Mouse (Mus musculus) forelimb bud, embryonic 11.5 days (tissue): Measurements from ENCODE around the gene Phlda3.

Experiments used
- DNase-seq: peaks from one replicate; pipeline ENCODE4 v3.0.0-alpha.2; 2012; ENCODE audit warnings: low read depth, low spot score

Phlda3 gene

GRCm38 (mm10) chr1:135759685-135760084 lies 6.2 kb upstream of the Phlda3 start:
- DNase-seq: no peak

- DNase-seq: no peak
These were observed 5.7 kb upstream of the Phlda3 start for GRCm38 (mm10) chr1:135760216-135760615.

GRCm38 (mm10) chr1:135761728-135762127 lies 4.2 kb upstream of the Phlda3 start:
- no peak for DNase-seq

GRCm38 (mm10) chr1:135763503-135764205 lies 2.3 kb upstream of the Phlda3 start:
- DNase-seq: no peak

- DNase-seq: no peak
These were observed 1.8 kb upstream of the Phlda3 start for GRCm38 (mm10) chr1:135764206-135764528.

GRCm38 (mm10) chr1:135766592-135767306 lies 830 bp downstream of the Phlda3 start:
- no peak for DNase-seq

GRCm38 (mm10) chr1:135767324-135767890 lies 1.5 kb downstream of the Phlda3 start:
- no peak for DNase-seq

- no peak for DNase-seq
These were observed 2.5 kb downstream of the Phlda3 start for GRCm38 (mm10) chr1:135768400-135768799.

- no peak for DNase-seq
These were observed 4.3 kb downstream of the Phlda3 start for GRCm38 (mm10) chr1:135770237-135770636.

- DNase-seq: no peak
These were observed 5.1 kb downstream of the Phlda3 start for GRCm38 (mm10) chr1:135770896-135771572.

GRCm38 (mm10) chr1:135771573-135771970 lies 5.7 kb downstream of the Phlda3 start:
- no peak for DNase-seq

GRCm38 (mm10) chr1:135776596-135776995 lies 10.7 kb downstream of the Phlda3 start:
- DNase-seq: no peak

GRCm38 (mm10) chr1:135777046-135777445 lies 11.1 kb downstream of the Phlda3 start:
- no peak for DNase-seq

- DNase-seq: no peak
These were observed 13.0 kb downstream of the Phlda3 start, which contains the start of gene Tnni1 for GRCm38 (mm10) chr1:135778780-135779535. TSS of gene Tnni1 (plus strand) at chr1:135779434.

- DNase-seq: no peak
These were observed 14.7 kb downstream of the Phlda3 start for GRCm38 (mm10) chr1:135780649-135781048.

GRCm38 (mm10) chr1:135781220-135781619 lies 15.3 kb downstream of the Phlda3 start:
- peak; percentile 83 for DNase-seq

GRCm38 (mm10) chr1:135782816-135783215 lies 16.9 kb downstream of the Phlda3 start:
- no peak for DNase-seq

GRCm38 (mm10) chr1:135787799-135788198 lies 21.9 kb downstream of the Phlda3 start:
- DNase-seq: peak; percentile 88

GRCm38 (mm10) chr1:135788708-135789107 lies 22.8 kb downstream of the Phlda3 start:
- no peak for DNase-seq

- DNase-seq: peak; percentile 55
These were observed 23.9 kb downstream of the Phlda3 start for GRCm38 (mm10) chr1:135789815-135790214.

- DNase-seq: no peak
These were observed 26.4 kb downstream of the Phlda3 start for GRCm38 (mm10) chr1:135792143-135792939.
